Mouse (Mus musculus): ENCODE data around the gene Cacybp.

Cacybp gene

DNA sequence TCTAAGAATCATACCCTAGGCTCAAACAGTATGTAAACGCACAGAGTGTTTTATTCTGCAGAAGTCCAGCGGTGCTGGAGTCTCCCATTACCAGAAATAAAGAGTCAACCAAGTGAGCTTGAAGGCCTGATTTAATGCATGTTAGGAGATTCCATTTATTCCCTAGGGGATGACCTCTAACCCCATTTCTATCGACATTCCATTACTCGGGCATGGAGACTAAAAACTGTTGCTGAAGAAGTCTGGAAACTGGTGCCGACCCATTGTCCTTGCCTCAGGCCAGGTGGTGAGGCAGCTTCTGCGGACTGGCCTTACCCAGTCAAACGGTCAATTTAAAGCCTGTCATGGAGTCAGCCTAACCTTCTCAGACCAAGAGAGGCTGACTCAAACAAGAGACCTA, 1.5 kb upstream of the Cacybp start:
- peak; percentile 26 for DNase-seq (ENCODE audit: low read depth, low spot score)

DNA sequence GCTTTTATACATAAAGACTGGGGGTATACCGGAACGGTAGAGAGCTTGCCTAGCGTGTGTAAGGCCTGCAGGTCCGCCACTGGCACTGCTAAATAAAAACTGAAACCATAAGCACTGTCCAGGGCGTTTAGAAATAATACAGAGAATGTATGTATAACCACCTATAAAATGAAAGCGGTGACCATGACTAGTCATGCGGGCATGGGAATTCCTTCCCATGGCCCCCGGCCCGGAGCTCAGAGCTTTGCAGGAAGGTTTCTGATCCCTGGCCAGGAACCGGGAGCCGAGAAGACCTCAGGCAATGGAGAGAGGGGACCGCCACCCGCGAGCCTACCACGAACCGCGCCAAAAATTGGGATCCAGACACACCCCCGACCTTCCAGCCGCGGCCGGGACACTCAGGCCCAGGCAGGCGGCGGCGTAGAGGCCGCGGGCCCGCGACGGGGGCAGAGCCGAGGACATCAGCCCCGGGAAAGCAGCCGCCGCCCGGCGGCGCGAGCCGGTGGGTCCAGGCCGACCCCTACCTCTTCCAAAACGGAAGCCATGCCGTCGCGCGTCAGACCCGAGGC, 468 bp downstream of the Cacybp start:
- DNase-seq (ENCODE audit: low read depth, low spot score) = no peak

DNA sequence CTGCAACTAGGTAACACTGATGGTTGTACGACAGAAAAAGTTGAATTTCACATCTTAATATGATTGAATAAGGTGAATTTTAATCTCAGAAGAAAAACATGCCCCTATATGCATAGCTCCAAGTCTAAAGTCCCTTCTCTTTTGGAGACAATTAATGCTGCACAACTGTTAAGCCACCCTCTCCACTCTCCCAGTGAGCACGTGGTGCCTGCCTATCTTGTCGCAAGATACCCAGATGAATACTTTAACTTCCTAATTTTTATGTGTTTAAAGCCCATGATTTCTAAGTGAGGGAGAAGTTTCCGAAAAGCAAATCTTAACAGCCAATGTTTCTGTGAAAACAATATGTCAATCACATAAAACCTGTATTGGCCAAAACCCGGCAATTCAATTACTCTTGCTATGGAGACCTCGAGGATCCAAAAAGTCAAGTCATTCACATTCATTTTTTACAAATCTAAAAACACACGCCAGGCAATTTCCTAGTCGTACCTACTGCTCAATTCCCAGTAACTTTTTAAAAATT, 1.0 kb downstream of the Cacybp start:
- no peak for DNase-seq (ENCODE audit: low read depth, low spot score)

DNA sequence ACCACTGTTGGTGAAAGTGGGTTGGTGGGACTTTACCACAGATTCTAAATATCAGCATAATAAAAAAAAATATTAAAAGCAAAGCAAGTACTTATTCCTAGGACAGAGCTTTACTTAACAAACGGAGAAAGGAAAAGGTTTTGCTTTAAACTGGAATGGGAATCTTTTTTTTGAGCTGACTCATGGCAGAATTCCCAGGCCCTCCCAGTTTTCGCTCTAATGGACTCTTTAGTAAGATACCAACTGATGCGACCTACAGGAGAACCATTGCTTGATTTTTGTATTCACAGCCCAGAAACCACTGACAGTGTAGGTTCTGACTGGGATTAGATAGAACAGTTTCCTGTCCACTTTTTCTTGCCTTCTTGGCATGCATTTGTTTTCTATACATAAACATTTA, 2.1 kb downstream of the Cacybp start:
- no peak for DNase-seq (ENCODE audit: low read depth, low spot score)

DNA sequence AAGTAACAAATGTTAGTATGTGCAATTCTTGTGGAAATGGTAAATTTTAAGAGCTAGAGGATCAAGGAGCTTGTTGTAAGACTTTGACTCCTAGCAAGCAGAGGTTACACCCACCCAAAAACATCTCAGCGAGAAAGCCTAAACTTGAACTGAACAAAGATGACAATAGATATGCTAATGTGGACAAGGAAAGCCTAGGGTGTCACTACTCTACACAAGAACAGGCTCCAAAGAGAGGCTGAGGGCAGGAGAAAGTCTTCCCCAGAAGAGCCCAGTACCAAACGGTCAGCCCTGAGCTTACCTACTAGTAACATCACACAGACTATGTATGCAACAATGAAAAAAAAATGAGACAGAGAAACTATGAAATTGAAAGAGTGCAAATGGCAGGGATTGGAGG, 2.8 kb downstream of the Cacybp start:
- DNase-seq (ENCODE audit: low read depth, low spot score) = peak; percentile 90

DNA sequence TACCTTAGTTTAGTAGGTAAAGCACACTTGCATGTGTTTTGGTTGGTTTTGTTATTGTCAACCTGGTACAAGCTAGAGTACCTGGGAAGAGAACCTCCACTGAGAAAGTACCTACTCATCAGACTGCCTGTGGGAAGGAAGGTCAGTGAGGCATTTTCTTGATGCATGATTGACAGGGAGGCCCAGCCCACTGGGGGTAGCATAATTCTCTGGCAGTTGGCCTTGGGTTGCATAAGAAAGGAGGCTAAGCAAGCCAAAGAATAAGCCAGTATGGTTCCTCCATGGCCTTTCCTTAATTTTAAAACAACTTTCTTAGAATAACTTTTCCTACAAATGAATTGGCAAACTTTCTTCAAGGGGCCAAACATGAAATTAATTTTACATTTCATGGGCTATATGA, 7.2 kb downstream of the Cacybp start:
- DNase-seq (ENCODE audit: low read depth, low spot score) = no peak

DNA sequence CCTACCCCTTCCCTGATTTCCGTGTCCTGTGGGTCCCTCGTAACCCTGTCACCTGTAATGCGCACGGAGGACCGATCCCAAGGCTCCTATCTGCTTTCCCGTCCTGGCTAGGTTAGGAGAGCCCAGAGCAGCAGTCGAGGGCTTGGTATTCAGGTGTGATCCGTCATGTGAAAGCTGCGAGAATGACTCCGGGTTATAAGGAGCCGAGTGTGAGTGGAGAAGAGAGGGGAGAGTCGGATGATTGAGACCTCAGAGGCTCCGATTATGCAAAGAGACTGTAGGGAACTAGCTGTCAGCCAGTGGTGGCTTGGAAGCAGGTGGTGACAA, 17.4 kb downstream of the Cacybp start:
- DNase-seq (ENCODE audit: low read depth, low spot score) = no peak

DNA sequence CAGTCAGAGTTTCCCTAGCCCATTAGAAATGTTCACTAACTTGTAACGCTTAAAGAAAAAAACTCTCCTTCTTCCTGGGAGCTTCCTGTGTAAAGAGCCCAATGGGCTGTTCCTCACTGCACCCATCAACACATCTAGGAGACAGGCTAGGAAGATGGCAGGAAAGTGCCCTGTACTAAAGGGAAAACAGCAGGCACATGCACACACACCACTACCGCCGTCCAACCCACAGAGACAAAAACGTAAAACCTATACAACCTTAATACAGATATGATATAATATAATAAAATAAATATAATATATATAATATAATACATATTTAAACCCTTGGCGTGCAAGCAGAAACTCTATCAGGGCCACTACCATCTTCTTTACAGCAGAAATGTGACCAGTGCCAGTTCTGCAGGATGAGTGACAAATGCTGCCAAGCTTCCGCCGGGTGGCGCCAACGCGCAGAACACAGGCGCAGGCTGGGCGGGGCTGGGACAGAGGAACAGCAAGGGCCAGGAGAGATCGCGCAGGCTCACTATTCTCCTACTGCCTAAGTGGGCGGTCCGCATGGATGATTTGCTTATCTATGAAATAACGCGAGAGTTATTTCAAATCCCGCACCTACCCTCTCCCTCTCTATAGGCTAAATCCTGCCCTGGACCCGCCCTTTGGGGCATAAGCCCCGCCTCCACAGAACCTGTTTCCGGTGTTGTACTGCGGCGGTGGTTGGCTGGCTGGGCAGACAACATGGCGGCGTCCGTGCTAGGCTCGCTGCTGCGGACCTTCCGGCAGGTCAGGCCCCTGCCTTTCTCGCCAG, 17.9 kb downstream of the Cacybp start, which contains the start of gene Mrps14:
Gene Mrps14 (plus strand): TSS at position 687 of the 808 bp plus-strand sequence.
- DNase-seq (ENCODE audit: low read depth, low spot score) = peak; percentile 99

DNA sequence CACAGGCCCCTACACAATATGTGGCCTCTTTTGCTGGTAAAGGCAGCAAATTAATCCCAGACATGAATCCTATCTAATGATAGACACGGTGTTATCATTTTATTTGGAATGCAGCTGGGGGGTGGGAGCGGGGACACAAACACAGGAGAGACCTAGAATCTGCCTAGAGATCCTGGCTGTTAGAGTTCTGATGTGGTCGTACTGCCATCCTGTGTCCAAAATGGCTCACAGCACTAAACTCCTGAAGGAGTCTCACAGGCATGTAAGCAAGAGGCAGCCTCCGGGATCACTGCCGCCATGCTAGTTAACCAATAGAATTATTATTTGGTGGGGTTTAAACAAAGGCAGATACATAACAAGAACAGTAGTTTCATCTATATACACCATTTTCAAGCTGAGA, 28.2 kb downstream of the Cacybp start:
- DNase-seq (ENCODE audit: low read depth, low spot score) = peak; percentile 13

DNA sequence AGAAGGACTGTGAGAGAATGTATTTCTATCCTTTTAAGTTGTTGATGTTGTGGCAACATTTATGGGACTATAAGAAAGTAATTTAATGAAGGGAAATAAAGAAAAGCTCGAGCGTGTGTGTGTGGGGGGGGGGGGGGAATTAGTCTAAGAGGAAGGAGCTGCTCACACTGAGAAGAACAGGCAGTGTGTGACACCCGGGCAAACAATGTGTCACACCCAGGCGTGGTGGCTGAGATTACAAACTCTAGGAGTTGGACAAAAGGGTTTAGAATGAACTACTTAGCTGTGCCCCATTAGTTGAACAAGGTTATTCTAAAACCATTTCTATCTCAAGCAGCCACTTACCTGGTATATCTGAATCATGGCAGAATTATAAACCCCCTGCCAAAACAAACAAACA, 31.5 kb downstream of the Cacybp start:
- DNase-seq (ENCODE audit: low read depth, low spot score) = no peak

DNA sequence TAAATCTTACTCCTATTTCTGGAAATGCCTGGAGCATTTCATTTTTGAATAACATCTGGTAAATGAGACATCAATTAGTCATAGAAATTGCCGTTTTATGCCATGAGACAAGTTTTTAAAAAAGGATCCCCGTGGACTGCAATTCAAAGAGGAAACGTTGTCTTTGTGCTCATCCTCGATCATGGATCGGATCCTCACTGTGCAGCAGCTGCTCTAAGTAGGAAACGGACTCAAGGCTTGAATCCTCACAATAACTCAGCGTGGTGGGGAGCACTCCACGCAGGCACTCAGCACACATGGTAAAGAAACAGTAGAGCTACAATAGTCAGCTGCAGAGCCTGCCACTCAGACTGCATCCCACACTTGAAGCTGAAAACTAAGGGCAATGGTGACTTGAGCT, 35.8 kb downstream of the Cacybp start:
- no peak for DNase-seq (ENCODE audit: low read depth, low spot score)

DNA sequence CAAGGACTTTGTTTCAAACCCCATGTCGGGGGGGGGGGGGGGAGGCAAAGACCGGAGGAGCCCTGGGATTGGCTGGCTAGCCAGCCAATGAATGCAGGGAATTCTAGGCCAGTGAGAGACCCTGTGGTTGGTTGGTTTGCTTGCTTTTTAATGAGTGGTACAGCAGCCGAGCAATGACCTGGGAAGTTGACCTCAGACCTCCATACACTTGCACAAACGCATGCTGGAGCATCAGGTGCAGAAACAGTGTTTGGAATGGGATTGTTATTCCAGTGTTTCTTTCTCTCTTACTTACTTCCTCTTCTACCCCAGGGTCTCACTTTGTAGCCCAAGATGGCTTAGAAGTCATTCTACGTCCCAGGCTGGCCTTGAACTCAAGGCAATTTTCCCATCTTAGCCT, 46.1 kb downstream of the Cacybp start:
- DNase-seq (ENCODE audit: low read depth, low spot score) = no peak

DNA sequence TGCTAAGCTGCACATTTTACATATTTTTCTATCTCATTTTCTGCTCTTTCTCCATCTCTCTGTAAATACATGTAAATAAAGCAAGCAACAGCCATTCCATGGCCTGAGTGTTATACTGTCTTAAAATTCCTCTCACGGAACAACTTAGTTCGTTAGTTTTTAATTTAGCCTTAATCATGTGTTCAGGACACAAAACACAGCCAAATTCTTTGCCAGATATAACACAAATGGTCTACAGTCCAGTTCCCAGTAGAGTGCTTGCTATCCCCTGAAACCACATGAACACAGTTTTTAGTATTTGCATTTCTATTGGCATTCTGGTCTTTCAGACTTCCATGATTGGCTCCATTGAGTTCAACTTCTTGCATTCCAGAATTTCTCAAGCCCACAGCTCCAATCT, 54.5 kb downstream of the Cacybp start:
- no peak for DNase-seq (ENCODE audit: low read depth, low spot score)

DNA sequence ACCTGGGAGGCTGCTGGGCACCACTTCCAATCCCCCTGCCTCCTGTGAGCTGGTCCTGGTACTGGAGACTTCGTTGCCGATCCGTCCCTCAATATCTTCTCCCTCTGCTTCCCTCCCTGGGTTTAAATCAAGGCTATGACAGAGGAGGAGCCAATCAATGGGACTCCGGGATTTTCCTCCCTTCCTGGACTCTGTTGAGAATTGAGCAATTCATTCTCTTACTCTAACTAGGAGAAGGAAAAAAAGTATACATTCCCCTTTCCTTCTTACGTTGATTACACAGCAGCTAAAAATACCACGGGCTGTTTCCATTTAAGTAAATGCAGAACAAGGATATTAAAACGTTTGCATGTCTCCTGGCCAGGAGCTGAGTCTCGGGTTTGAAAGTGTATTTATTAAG, 59.2 kb downstream of the Cacybp start, which contains the start of gene Tnn:
Gene Tnn (minus strand): TSS at position 101 of the 400 bp plus-strand sequence.
- no peak for DNase-seq (ENCODE audit: low read depth, low spot score)
